Mouse (Mus musculus) embryo, embryonic 11.5 days (tissue): ENCODE results near the gene Ccdc50.

Source experiments
- DNase-seq: peaks from one replicate; pipeline ENCODE4 v3.0.0-alpha.2; 2012; ENCODE audit warnings: low read depth, low spot score

The Ccdc50 gene

GRCm38 (mm10) chr16:27395251-27396037 is 6.8 kb downstream of the Ccdc50 start:
- no peak for DNase-seq

GRCm38 (mm10) chr16:27396951-27397350 is 8.3 kb downstream of the Ccdc50 start:
- DNase-seq = no peak

GRCm38 (mm10) chr16:27399026-27399718 is 10.5 kb downstream of the Ccdc50 start:
- DNase-seq = no peak

DNA sequence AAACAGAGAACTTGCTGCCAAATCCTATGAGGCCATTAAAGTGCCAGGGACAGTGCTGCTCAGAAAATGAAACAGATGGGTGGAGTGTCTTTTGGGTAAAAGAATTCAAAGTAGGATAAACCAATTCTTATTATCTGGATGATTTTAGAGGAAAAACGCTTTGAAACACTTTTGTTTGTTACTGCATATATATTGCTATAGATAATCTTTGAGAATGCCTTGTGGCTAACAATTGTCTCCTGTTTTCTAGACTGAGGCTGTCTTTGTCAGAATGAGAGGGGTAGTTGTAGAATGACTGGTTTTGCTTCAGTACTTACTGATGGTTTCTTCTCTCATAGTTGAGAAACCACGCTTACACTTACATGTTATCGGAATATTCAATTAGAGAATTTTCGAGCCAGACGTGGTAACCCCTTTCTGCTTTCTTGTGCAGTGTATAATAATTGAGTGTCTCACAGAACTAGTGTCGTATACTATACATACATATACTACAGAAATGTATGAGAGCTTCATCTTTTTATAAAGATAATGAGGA is 11.1 kb downstream of the Ccdc50 start:
- no peak for DNase-seq

GRCm38 (mm10) chr16:27401579-27401978 is 12.9 kb downstream of the Ccdc50 start:
- DNase-seq = no peak

DNA sequence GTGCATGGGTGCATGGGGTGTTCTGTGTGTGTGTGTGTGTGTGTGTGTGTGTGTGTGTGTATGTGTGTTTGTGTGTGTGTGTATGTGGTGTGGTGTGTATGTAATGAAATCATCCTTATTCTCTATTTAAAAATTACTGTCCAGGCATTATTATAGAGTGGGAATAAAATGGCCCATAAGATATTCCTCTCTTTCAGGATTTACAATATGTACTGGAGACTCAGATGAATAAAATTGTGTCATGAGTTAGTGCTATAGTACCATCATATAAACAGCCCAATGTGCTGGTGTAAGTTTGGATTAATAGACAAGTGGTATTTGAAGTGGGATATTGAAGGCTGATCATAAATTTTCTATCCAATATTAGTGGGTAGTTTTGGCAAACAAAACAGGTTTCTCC is 15.4 kb downstream of the Ccdc50 start:
- DNase-seq = no peak

GRCm38 (mm10) chr16:27416937-27417584 is 28.4 kb downstream of the Ccdc50 start:
- DNase-seq = no peak

DNA sequence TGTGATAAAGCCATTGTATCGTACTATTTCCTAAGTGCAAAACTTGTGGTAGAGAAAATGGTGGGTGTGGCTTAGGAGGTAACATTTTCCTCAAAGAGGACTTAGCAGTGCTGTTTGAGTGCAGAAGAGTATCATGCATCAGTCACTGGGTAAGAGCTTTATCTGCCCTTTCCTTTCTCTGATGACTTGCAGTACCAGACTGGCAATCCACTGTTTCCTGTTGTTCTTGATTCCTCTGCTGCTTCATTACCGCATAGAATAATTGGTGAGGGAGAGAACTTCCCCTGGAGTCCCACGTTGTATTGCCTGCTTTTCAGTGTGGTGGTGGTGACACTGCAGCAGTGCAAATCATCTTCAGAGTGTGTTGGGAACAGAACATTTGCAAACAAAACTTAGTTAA is 29.0 kb downstream of the Ccdc50 start:
- DNase-seq = no peak

- DNase-seq = no peak
Observed at GRCm38 (mm10) chr16:27420982-27421381, 32.3 kb downstream of the Ccdc50 start.

- no peak for DNase-seq
Observed at GRCm38 (mm10) chr16:27435034-27435433, 46.4 kb downstream of the Ccdc50 start.

- DNase-seq = no peak
Observed at GRCm38 (mm10) chr16:27443941-27444340, 55.3 kb downstream of the Ccdc50 start.

- DNase-seq = no peak
Observed at GRCm38 (mm10) chr16:27449360-27449759, 60.7 kb downstream of the Ccdc50 start.

- no peak for DNase-seq
Observed at GRCm38 (mm10) chr16:27450655-27451054, 62.0 kb downstream of the Ccdc50 start.

GRCm38 (mm10) chr16:27453396-27453795 is 64.7 kb downstream of the Ccdc50 start:
- no peak for DNase-seq

DNA sequence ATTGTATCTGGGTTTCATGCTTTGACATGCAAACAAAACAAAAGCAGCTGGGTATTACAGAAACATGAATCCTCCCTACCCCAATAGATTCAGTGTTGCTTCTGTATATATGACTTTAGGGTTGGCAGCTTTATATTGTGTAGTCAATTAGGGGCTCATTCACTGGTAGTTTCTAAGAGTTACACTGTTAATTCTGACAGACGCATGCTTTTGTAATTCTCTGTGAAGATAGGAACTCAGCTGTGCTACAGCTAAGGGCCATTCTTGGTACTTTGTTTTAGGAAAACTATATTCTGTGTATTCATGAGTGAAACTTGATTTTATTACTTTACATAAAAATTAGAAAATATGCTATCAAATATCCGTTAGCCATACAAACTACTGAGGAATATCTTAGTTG is 65.2 kb downstream of the Ccdc50 start:
- DNase-seq = no peak

- peak; percentile 61 for DNase-seq
Observed at GRCm38 (mm10) chr16:27457273-27457672, 68.6 kb downstream of the Ccdc50 start.

DNA sequence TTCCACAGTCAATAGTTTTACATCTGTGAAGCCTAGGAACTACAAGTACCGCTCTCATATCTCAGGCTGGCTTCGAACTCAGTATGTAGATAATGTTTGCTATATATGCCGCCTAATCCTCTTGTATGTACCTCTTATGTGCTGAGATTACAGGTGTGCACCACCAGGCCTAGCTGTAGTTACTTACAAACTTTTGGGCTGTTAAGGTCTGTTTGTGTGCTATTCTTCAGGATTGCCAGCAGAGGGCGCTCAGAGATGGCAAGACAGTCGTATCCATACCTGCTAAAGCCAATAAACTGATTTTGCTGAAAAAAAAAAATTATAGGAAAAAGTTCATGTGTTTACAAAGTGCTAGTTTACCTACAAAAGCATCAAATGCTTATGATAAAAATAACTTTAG is 80.1 kb downstream of the Ccdc50 start:
- peak; percentile 31 for DNase-seq

GRCm38 (mm10) chr16:27471389-27471788 is 82.7 kb downstream of the Ccdc50 start:
- no peak for DNase-seq

DNA sequence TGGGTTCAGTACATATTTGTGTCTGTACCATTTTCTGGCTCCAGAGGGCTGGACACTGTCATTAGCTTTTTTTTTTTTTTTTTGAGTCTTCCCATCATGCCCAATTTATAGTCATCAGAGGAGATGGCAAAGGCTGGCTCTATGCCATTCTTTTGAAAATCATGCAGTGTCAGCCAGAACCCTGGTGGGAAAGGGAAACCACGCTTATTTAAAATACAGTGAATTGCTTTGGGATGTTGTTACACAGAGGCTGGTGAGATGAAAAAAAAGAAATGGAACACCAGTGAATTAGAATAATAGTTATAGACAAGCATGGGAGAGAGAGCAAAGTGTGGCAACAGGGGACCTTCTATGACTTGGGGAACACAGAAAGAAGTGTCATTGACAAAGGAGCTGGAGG is 95.2 kb downstream of the Ccdc50 start:
- DNase-seq = no peak
